Comparison of ENCODE assay signal across 8 mouse cellular contexts in genomic region chr8:94904450-94905175, GRCm38 (mm10). TPM values are rescaled to one million over a fixed set of nuclear protein-coding genes. Genes with fewer than 3 reads are reported as not detected.
DNase-seq lines count a peak whose midpoint lies in the region; ATAC-seq and TF ChIP-seq lines count a peak whose summit lies in the region.

No protein-coding gene starts in this region.

- WGBS in kidney, postnatal 0 days = 62% methylated on average over 12 of the region's 12 CpGs
- 49% methylated on average over 12 of the region's 12 CpGs for WGBS in lung, adult 2 months

- peak; percentile 9 for DNase-seq in cerebellum, adult 9-10 months
- no peak for DNase-seq in cerebellum, adult 9-11 months
- peak; percentile 32 for DNase-seq in brain, adult 2 months (ENCODE audit: low read depth, low spot score)
- peak; percentile 89 to 91 for DNase-seq in heart, adult 9 months (ENCODE audit: low spot score in 2 of 2)
- peak; percentile 81 for DNase-seq in kidney, postnatal 0 days (ENCODE audit: low spot score)
- DNase-seq in lung, adult 2 months = peak; percentile 84
- peak; percentile 83 to 86 for DNase-seq in right cerebral cortex, postnatal 10 days (ENCODE audit: low spot score in 2 of 2)
- DNase-seq in B cell, adult 2 months = no peak

- 0 out of 2 replicates have a peak, but pooled peaks cover 8% of the 10 kb centered on the region for H3K36me3 ChIP-seq in kidney, postnatal 0 days (ENCODE audit: insufficient read depth, low read length)

- TF ChIP-seq CTCF in kidney, postnatal 0 days (IDR thresholded peaks at IDR 0.05; ENCODE audit: low read depth) = no peak
- no peak for TF ChIP-seq CTCF in lung, adult 2 months (IDR thresholded peaks at IDR 0.05; ENCODE audit: insufficient read depth, low read length)

- H3K9me3 ChIP-seq in kidney, postnatal 0 days (replicated peaks; ENCODE audit: low read length) = no peaks in the 10 kb centered on the region

- peaks cover 33% of the 10 kb centered on the region for H3K4me1 ChIP-seq in kidney, postnatal 0 days (replicated peaks; ENCODE audit: insufficient read depth, low read length)
- H3K4me1 ChIP-seq in lung, adult 2 months (ENCODE audit: control insufficient read depth, insufficient read depth, low read length) = peaks cover 30% of the 10 kb centered on the region

- no peak overlapping the region for H3K4me3 ChIP-seq in kidney, postnatal 0 days (replicated peaks; ENCODE audit: low read depth, low read length)
- peak overlapping the region; percentile 40 for H3K4me3 ChIP-seq in lung, adult 2 months (replicated peaks; ENCODE audit: extremely low read depth, low read depth, low read length)

- no peak overlapping the region for H3K4me2 ChIP-seq in kidney, postnatal 0 days (ENCODE audit: low read length)

- H3K27ac ChIP-seq in kidney, postnatal 0 days = peak overlapping the region; percentile 55

- no peak; the same call in 1 of the 2 replicates for ATAC-seq in kidney, postnatal 0 days (replicated peaks; ENCODE audit: low FRiP score, low read depth)

- no peak for TF ChIP-seq POLR2A in lung, adult 2 months (IDR thresholded peaks at IDR 0.05; ENCODE audit: borderline replicate concordance, extremely low read depth, low read depth, low read length)

- H3K27me3 ChIP-seq in kidney, postnatal 0 days (ENCODE audit: insufficient read depth, low read length) = no peaks in the 10 kb centered on the region

- H3K9ac ChIP-seq in kidney, postnatal 0 days (ENCODE audit: low read depth, low read length) = no peak overlapping the region

RNA-seq across cellular contexts. Expression of gene Ccdc102a, which starts 13.3 kb away (rescaled TPM):
- polyA plus RNA-seq in kidney, postnatal 0 days (2015; fragmentation: Nextera tagmentation; extraction: Ambion mirVana) = 17.5 and 20.0 TPM in 2 replicates
- polyA plus RNA-seq in lung, adult 2 months (2012; rRNA removed) = 19.0 and 21.2 TPM in 2 replicates

RNA-seq across cellular contexts. Expression of gene Adgrg5, which starts 18.9 kb away (rescaled TPM):
- not detected in 2 replicates for polyA plus RNA-seq in kidney, postnatal 0 days (2015; fragmentation: Nextera tagmentation; extraction: Ambion mirVana)
- polyA plus RNA-seq in lung, adult 2 months (2012; rRNA removed) = 4.8 and 5.3 TPM in 2 replicates

RNA-seq across cellular contexts. Expression of gene Dok4, which starts 28.5 kb away (rescaled TPM):
- polyA plus RNA-seq in kidney, postnatal 0 days (2015; fragmentation: Nextera tagmentation; extraction: Ambion mirVana) = 25.2 TPM in 2 replicates
- 39.6 and 46.4 TPM in 2 replicates for polyA plus RNA-seq in lung, adult 2 months (2012; rRNA removed)

RNA-seq across cellular contexts. Expression of gene Polr2c, which starts 47.4 kb away (rescaled TPM):
- 129 and 132 TPM in 2 replicates for polyA plus RNA-seq in kidney, postnatal 0 days (2015; fragmentation: Nextera tagmentation; extraction: Ambion mirVana)
- 81.9 and 105 TPM in 2 replicates for polyA plus RNA-seq in lung, adult 2 months (2012; rRNA removed)

Comparison
In these comparisons a context has a peak if more than half of its experiments do, and no peak if none do; other contexts are left out.
1. DNase-seq: peak in cerebellum, adult 9-10 months (single experiment), brain, adult 2 months (single experiment), heart, adult 9 months (2 of 2), kidney, postnatal 0 days (single experiment), lung, adult 2 months (single experiment) and right cerebral cortex, postnatal 10 days (2 of 2); none in cerebellum, adult 9-11 months (single experiment) and B cell, adult 2 months (0 of 2).